Mouse (Mus musculus) retina, postnatal 7 days (tissue): ENCODE measurements around the gene Irf3.
"Not testable (repeated sequence)": the region's sequence is repeated elsewhere in the genome, so short reads cannot be mapped to it uniquely, and the experiment has no call there.

Experiments
- DNase-seq: peaks from one replicate; pipeline ENCODE4 v3.0.0-alpha.2; 2012; ENCODE audit warnings: low read depth, low spot score

The Irf3 gene

DNA sequence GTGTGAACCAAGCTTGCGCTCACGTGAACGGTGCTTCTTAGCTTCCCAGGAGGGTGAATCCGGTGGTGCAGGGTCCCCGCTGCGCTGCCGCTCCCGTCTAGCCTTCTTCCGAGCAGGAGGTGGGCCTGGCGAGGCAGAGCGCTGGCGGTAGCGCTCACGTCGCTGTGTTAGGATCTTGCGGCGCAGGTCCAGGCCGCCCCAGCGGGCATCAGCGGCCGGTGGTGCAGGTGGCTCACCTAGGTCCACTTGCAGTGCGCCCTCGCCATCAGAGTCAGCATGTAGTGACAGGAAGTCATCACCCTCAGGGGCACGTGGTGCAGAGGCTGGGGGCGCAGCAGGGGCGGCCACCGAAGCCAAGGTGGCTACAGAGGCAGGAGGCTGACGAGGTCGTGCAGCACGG, 10.4 kb downstream of the Irf3 start:
- DNase-seq, result no peak

- no peak for DNase-seq
Measured at GRCm38 (mm10) chr7:45008411-45008810, 11.0 kb downstream of the Irf3 start.

GRCm38 (mm10) chr7:45012011-45012410, 14.6 kb downstream of the Irf3 start:
- DNase-seq, result no peak

DNA sequence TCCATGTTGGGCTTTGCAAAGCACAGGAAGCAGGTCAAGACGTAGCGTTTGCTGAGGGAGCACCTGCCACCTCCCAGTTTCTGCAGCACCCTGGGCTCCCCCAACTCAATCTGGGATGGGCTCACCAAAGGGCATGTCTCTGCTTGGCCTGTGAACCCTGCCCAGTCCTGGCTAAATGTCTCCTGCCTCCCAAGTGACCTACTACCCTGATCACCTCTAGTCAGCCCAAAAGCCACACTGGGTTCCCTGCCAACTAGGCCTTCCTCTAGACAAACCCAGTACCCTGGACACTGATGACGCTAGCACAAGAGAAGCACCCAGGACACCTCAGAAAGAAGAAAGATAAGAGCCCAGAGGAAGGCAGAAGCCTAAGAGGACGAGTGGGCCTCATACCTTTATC, 15.4 kb downstream of the Irf3 start:
- no peak for DNase-seq

DNA sequence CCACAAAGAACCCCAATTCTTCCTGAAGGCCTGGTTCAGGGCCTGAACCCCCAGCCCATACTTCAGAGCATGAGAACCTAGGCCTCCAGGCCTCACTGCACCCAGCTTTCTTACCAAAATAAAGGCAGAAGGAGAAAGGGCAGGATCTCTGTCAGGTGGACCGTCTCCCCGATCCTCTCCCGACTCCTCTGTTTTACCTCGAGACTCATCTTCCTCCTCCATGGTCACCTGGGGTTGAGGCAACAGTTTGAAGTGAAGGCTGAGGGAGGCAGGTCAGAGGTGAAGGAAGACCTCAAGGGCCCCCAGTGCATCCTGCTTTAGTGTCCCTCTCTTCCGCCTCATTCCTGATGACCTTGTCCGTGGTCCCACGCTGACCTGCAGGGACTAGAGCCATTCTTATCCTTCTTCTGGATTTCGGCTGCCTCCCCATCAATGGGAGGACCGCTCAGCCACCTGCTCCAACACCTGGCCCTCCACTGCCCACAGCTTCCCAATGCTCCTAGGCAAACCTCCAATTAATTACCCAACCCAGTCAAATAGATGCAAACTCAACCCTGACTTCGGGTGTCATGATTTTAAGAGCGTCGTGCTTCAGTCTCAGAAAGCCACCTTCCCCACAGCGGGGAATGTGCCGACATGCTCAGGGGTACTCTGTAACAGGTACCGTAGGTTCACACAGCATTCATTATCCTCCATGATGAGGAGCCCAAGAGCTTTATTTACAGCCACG, 16.1 kb downstream of the Irf3 start:
- no peak for DNase-seq

GRCm38 (mm10) chr7:45014096-45014451, 16.6 kb downstream of the Irf3 start:
- DNase-seq, result no peak

GRCm38 (mm10) chr7:45015344-45015956, 18.0 kb downstream of the Irf3 start:
- DNase-seq, result no peak

GRCm38 (mm10) chr7:45015957-45016612, 18.6 kb downstream of the Irf3 start, which contains the start of gene Scaf1:
Gene Scaf1 (minus strand): TSS chr7:45016363.
- DNase-seq, result peak; percentile 99

DNA sequence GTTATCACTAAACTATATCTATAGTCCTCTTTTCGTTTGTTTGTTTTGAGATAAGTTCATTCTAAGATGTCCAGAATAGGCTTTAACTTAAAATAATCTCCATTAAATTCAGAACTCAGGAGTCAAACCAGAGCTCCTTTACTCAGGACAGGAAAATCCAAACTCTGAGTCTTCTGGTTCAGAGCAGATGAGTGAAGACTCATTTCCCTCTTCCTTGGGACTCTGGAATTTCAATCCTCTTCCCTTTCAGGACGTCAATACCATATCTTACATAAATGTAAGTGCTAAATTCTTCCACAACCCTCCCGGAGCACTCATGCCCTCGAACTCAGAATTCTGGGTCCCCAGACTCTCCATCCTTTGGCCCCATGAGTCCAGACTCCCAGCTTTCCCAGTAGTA, 19.3 kb downstream of the Irf3 start:
- no peak for DNase-seq

DNA sequence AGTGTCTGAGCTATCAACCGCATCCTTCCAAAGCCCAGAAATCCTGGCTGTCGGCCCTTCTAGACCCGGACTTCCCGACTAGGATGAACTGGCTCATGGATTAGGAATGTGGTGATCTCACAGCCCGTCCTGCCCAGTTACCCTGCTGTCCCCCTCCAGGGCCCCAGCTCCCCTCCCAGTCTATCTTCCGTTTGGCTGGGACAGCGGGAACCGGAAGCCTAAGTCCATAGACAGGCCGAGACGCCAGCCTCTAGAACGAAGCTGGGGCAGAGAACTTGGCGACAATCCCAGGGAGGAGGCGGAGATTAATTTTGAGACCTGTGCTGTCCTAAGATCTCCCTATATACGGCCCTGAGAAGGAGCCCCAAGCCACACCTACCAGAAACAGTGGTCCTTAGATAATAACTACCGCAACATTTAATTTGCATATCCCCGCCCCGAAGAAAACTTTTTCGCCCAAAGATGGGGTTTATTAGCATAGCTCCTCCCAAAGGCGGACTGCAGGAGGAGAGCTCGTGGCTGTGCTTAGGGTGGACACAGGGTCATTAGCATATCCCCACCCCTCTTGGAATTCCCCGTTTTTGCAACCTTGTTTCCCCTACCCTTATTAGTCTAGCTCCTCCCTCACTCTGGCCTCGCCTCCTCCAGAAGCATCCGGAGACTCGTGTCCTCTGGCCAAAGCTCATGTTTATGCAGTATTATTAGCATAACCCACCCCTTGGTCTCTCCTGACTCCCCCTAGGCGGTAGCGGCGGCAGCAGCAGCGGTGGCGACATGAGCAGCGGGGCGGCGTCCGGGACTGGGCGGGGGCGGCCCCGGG, 20.0 kb downstream of the Irf3 start, which contains the start of gene Rras:
Gene Rras, plus strand, starts transcription at position 720 of the 820 bp plus-strand sequence.
- DNase-seq, result peak; percentile 46

DNA sequence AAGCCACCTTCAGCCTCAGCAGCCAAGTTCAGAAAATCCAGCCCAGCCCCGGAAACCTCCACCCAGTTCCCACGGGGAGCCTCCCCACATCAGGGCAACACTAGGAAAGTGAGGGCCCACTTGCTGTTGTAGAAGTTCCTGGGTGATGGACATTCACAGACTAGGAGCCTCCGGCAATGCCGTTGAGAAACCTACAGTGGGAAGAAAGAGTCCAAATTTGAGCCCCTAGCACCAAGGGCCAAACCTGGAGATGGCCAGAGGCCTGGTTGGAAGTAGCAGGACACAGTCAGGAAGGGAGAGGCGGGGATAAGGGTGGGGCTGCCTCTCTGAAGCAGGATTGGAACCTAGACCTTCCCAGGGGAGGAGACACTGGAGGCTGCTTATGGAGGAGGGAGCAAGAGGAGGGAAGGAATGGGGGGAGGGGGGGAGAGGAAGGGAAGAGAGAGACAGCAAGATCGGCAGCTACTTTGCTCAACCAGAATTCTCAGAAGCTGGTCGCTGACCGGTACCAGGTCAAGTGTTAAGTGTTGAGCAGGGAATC, 21.7 kb downstream of the Irf3 start:
- no peak for DNase-seq

DNA sequence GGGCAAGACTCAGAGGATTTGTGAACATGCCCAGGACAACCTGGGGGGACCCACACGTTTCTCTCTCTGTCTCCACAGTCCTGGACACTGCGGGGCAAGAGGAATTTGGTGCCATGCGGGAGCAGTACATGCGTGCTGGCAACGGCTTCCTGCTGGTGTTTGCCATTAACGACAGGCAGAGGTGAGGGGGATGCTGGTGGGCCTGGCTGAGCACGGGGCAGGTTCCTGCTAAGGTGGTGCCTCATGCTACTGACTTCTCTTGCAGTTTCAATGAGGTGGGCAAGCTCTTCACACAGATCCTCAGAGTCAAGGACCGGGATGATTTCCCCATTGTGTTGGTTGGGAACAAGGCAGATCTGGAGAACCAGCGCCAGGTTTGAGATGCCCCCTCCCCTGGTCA, 22.8 kb downstream of the Irf3 start:
- no peak for DNase-seq

DNA sequence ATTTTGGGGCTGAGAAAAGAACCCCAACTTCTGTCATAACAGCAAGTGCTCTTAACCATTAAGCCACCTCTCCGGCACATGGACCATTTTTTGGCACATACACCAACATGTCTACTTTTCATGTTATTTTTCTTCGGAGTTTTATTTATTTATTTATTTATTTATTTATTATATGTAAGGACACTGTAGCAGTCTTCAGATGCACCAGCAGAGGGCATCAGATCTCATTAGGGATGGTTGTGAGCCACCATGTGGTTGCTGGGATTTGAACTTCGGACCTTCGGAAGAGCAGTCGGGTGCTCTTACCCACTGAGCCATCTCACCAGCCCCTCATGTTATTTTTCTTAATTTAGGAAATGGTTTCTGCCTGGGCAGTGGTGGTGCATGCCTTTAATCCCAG, 26.3 kb downstream of the Irf3 start:
- not testable (repeated sequence) for DNase-seq

- no peak for DNase-seq
Measured at GRCm38 (mm10) chr7:45024281-45025248, 27.1 kb downstream of the Irf3 start.

- no peak for DNase-seq
Measured at GRCm38 (mm10) chr7:45025601-45026220, 28.3 kb downstream of the Irf3 start.

GRCm38 (mm10) chr7:45026256-45026655, 28.8 kb downstream of the Irf3 start:
- DNase-seq, result no peak

- DNase-seq, result no peak
Measured at GRCm38 (mm10) chr7:45027761-45028160, 30.3 kb downstream of the Irf3 start.

DNA sequence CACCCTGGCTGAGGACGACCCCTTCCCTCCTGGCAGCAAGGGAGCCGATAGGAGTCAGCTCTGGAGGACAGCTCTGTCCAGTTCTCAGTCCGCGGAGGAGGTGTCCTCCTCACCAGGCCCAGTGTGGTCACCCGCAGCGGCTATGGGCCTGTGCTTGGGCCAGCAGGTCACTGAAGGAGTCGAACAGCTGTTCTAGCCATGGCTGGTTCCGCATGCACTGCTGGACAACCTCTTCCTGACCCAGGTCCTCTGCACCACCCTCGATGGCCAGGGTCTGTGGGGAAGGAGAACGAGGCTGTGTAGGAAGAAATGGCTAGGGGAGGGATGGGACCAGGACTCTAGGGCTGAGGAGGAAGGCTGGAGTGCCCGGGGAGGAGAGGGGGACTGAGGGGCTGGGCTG, 30.9 kb downstream of the Irf3 start:
- DNase-seq, result no peak

- DNase-seq, result no peak
Measured at GRCm38 (mm10) chr7:45029995-45030394, 32.5 kb downstream of the Irf3 start.

GRCm38 (mm10) chr7:45030857-45031256, 33.4 kb downstream of the Irf3 start:
- DNase-seq, result no peak
